Mouse (Mus musculus) embryonic fibroblast, embryonic 13.5 days (primary cell): Measurements from ENCODE around the gene Lypd5.

Experiments used
- CTCF ChIP-seq: IDR thresholded peaks from 2 replicates; pipeline ENCODE4 v1.5.1; 2011; ENCODE audit warnings: mild to moderate bottlenecking, control low read depth, low read length, moderate library complexity, borderline replicate concordance; ENCODE audit not compliant: insufficient read depth
- POLR2A ChIP-seq: IDR thresholded peaks from 2 replicates; pipeline ENCODE4 v1.6.1; 2011; ENCODE audit warnings: low read depth, mild to moderate bottlenecking, control low read depth, low read length, moderate library complexity

- TF ChIP-seq CTCF (no peak), POLR2A (no peak)
Observed at GRCm38 (mm10) chr7:24373538-24374379, 24.8 kb downstream of the Lypd5 start.
